Mouse (Mus musculus): ENCODE measurements around the gene Myh15. TPM values are rescaled to one million over a fixed set of nuclear protein-coding genes. Genes with fewer than 3 reads are reported as not detected.

Myh15 gene
- polyA plus RNA-seq (2016; fragmentation: Nextera tagmentation; extraction: Ambion mirVana): not detected in 2 replicates

- Histone ChIP-seq H3K27me3 (ENCODE audit: poor library complexity, severe bottlenecking) (no peaks in the 10 kb centered on the region), H3K4me1 (peaks cover 6% of the 10 kb centered on the region), H3K9me3 (no peaks in the 10 kb centered on the region), H3K27ac (no peak within 1 kb of the TSS), H3K4me3 (no peak within 1 kb of the TSS), H3K36me3 (replicated peaks) (no peaks in the 10 kb centered on the region)
- 92% methylated on average over 1 of the region's 1 CpGs for WGBS
- no peak for DNase-seq (ENCODE audit: extremely low spot score, low spot score)
These were observed at the start of gene Myh15 for GRCm38 (mm10) chr16:49057186-49057585. Gene Myh15 (plus strand): TSS chr16:49057486.

GRCm38 (mm10) chr16:49016620-49017332 is 40.5 kb upstream of the Myh15 start:
- Histone ChIP-seq H3K36me3 (replicated peaks) (peaks cover 87% of the 10 kb centered on the region), H3K4me1 (no peaks in the 10 kb centered on the region), H3K27me3 (ENCODE audit: poor library complexity, severe bottlenecking) (no peaks in the 10 kb centered on the region), H3K27ac (no peak overlapping the region), H3K9me3 (no peaks in the 10 kb centered on the region), H3K4me3 (no peak overlapping the region)
- no peak for DNase-seq (ENCODE audit: extremely low spot score, low spot score)
- WGBS: 67% methylated on average over 5 of the region's 5 CpGs

- H3K9me3 ChIP-seq: no peaks in the 10 kb centered on the region
- no peaks in the 10 kb centered on the region for H3K36me3 ChIP-seq (replicated peaks)
- DNase-seq (ENCODE audit: extremely low spot score, low spot score): no peak
These were observed 21.4 kb upstream of the Myh15 start for GRCm38 (mm10) chr16:49035852-49036251.

DNA sequence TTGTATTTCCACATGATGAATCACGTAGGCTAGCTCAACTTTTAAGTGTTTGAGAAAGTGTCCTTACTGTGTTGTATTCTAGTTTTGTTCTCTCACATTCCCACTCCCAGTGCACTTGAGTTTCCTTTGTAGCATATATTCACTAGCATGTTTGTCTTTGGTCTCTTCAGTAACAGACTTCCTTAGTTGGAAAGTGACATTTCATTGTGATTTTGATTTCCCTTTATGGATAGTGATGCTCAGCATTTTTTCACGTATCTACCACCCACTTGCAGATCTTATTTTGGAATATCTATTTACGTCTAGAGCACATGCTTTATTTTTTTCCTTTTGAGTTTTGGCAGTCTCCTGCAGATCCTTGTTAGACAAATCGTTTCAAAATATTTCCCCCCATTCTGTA is 19.5 kb upstream of the Myh15 start:
- no peak for DNase-seq (ENCODE audit: extremely low spot score, low spot score)

More at GRCm38 (mm10) chr16:49035852-49036251, 21.4 kb upstream of the Myh15 start:
- H3K27me3 ChIP-seq (ENCODE audit: poor library complexity, severe bottlenecking): no peaks in the 10 kb centered on the region
- no peaks in the 10 kb centered on the region for H3K4me1 ChIP-seq
- WGBS: 79% methylated on average over 4 of the region's 4 CpGs
- no peak overlapping the region for H3K4me3 ChIP-seq
- H3K27ac ChIP-seq: no peak overlapping the region

GRCm38 (mm10) chr16:49040554-49041221 is 16.6 kb upstream of the Myh15 start:
- no peak overlapping the region for H3K4me3 ChIP-seq
- H3K9me3 ChIP-seq: no peaks in the 10 kb centered on the region
- no peaks in the 10 kb centered on the region for H3K27me3 ChIP-seq (ENCODE audit: poor library complexity, severe bottlenecking)
- WGBS: 91% methylated on average over 3 of the region's 3 CpGs
- H3K36me3 ChIP-seq (replicated peaks): no peaks in the 10 kb centered on the region
- H3K4me1 ChIP-seq: no peaks in the 10 kb centered on the region
- no peak overlapping the region for H3K27ac ChIP-seq
- no peak for DNase-seq (ENCODE audit: extremely low spot score, low spot score)

More for the DNA sequence above, 19.5 kb upstream of the Myh15 start:
- Histone ChIP-seq H3K27me3 (ENCODE audit: poor library complexity, severe bottlenecking) (no peaks in the 10 kb centered on the region), H3K4me1 (no peaks in the 10 kb centered on the region), H3K4me3 (no peak overlapping the region), H3K9me3 (no peaks in the 10 kb centered on the region), H3K36me3 (replicated peaks) (no peaks in the 10 kb centered on the region), H3K27ac (no peak overlapping the region)
- WGBS: 89% methylated on average over 4 of the region's 4 CpGs

DNA sequence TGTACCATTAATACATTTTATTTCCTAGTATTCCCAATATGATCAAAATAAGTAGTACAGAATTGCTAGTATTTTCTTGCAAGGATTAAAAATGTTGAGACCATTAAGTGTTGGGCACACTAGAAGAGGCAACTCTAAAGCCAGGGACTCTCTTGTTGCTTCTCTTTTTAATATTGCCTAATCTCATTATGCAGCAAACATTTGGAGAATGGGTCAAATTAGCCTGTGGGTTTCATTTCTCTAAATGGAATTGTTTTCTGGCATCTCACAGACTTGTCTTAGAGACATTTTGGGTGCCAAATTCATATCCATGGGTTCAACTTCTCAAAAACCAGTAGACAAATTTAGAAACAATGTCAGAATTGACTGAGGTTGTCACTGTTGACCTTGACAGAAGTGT is 8.1 kb upstream of the Myh15 start:
- H3K4me1 ChIP-seq: no peaks in the 10 kb centered on the region
- H3K4me3 ChIP-seq: no peak overlapping the region
- no peak for DNase-seq (ENCODE audit: extremely low spot score, low spot score)
- no peaks in the 10 kb centered on the region for H3K27me3 ChIP-seq (ENCODE audit: poor library complexity, severe bottlenecking)
- no peaks in the 10 kb centered on the region for H3K36me3 ChIP-seq (replicated peaks)
- H3K27ac ChIP-seq: no peak overlapping the region
- no peaks in the 10 kb centered on the region for H3K9me3 ChIP-seq

- H3K27ac ChIP-seq: no peak overlapping the region
- H3K4me1 ChIP-seq: peaks cover 4% of the 10 kb centered on the region; the same call in 1 of the 2 replicates
- DNase-seq (ENCODE audit: extremely low spot score, low spot score): no peak
- H3K36me3 ChIP-seq (replicated peaks): no peaks in the 10 kb centered on the region
- H3K27me3 ChIP-seq (ENCODE audit: poor library complexity, severe bottlenecking): no peaks in the 10 kb centered on the region
- H3K4me3 ChIP-seq: no peak overlapping the region
- 85% methylated on average over 5 of the region's 5 CpGs for WGBS
- no peaks in the 10 kb centered on the region for H3K9me3 ChIP-seq
These were observed 12.1 kb downstream of the Myh15 start for GRCm38 (mm10) chr16:49069256-49069963.

DNA sequence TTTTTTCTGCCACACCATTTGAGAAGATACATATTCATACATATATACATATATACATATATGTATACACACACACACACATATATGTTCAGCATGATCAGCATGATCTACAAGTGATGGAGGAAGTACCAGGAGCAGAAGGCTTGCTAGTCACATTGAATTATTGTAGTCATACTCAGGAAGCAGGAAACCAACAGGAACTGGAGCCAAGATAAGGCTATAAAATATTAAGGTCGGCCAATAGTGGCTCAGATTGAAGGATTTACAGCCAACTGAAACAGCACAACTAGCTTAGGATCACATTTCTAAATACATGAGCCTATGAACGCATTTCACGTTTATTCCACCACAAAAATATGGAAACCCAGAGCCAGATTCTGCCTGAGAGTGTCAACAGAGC is 14.0 kb downstream of the Myh15 start:
- no peak for DNase-seq (ENCODE audit: extremely low spot score, low spot score)
- H3K9me3 ChIP-seq: no peaks in the 10 kb centered on the region
- H3K4me3 ChIP-seq: no peak overlapping the region
- peaks cover 4% of the 10 kb centered on the region; the same call in 1 of the 2 replicates for H3K4me1 ChIP-seq
- WGBS: 92% methylated on average over 3 of the region's 3 CpGs
- no peaks in the 10 kb centered on the region for H3K27me3 ChIP-seq (ENCODE audit: poor library complexity, severe bottlenecking)
- H3K36me3 ChIP-seq (replicated peaks): no peaks in the 10 kb centered on the region
- no peak overlapping the region for H3K27ac ChIP-seq

DNA sequence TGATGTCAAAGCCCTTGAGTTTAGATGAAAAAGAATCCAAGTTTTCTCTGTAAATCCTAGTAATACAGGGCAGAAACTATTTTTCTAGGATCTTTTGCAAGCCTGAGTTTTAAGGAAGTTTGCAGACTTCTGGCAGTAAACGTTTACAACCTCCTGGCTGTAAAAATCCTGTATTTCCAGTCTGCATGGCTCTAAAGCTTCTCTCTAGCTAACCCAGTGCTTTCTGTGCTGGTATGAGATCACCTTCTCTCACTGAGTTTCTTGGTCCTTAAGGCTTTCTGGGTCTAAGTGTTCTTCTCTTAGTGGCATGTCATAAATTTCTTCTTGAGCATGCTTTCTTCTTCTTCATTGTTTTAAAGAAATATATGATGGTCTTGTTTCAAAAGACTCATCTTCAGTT is 70.7 kb downstream of the Myh15 start:
- WGBS: 74% methylated on average over 1 of the region's 1 CpGs
- Histone ChIP-seq H3K9me3 (no peaks in the 10 kb centered on the region), H3K27ac (no peak overlapping the region), H3K27me3 (ENCODE audit: poor library complexity, severe bottlenecking) (no peaks in the 10 kb centered on the region), H3K36me3 (replicated peaks) (no peaks in the 10 kb centered on the region), H3K4me1 (no peaks in the 10 kb centered on the region), H3K4me3 (no peak overlapping the region)
- DNase-seq (ENCODE audit: extremely low spot score, low spot score): no peak

DNA sequence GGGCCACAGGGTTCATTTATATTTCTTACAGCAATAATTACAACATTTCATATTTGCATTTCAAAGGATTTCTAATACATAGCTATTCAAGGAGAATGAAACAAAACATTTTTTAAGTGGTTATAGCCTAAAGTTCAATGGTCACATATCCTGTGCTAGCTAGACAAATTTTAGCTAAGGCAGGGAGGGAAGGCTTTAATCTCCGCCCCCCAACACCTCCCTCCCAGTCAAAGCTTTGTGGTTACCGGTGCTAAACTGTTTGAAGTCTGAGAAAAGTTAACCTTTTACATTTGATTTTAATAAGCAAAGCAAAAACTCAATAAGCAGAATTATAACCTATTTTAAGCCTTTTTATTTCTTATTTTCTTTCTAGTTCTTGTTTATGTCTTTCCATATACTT is 98.9 kb downstream of the Myh15 start:
- no peak overlapping the region for H3K27ac ChIP-seq
- no peaks in the 10 kb centered on the region for H3K9me3 ChIP-seq
- no peaks in the 10 kb centered on the region for H3K36me3 ChIP-seq (replicated peaks)
- DNase-seq (ENCODE audit: extremely low spot score, low spot score): no peak
- no peaks in the 10 kb centered on the region for H3K27me3 ChIP-seq (ENCODE audit: poor library complexity, severe bottlenecking)
- no peaks in the 10 kb centered on the region for H3K4me1 ChIP-seq
- WGBS: 83% methylated on average over 2 of the region's 2 CpGs
- H3K4me3 ChIP-seq: no peak overlapping the region

DNA sequence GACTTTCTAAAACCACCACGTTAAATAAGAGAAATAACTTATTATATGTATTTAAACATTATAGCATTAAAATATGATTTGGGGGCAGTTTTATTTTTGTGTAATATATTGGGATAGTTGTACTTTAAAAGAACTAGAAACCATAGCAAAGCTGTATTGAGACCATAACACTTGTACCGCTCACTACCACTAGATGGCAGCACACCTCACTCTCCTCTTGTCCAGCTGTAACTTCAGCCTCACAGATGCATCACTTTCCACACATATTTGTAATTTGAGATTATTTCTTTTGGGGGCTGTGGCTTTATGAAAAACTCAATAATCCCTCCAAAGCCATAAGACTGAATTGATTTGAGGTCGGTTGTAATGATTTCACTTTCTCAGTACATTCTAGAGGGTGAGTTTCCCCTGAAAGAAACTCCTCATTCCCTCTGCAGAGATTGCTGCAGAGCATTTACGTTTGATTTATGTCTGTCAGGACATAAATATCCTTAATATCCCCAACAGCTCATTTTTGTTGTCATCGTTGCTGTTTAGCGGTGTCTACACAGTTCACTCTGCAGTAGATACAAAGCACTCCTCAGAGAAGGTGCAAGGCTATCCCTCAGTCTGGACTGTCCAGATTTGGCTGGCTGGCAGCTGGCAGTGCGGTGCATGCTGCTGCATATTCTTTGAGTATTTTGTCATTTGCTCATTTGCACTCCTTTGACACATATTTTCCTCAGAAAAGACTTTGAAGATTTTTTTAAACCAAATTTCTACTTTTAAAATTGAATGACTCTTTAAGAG is 107.3 kb downstream of the Myh15 start:
- Histone ChIP-seq H3K36me3 (replicated peaks) (no peaks in the 10 kb centered on the region), H3K27ac (no peak overlapping the region), H3K4me3 (no peak overlapping the region), H3K4me1 (no peaks in the 10 kb centered on the region), H3K27me3 (ENCODE audit: poor library complexity, severe bottlenecking) (no peaks in the 10 kb centered on the region), H3K9me3 (no peaks in the 10 kb centered on the region)
- WGBS: 44% methylated on average over 7 of the region's 7 CpGs
- DNase-seq (ENCODE audit: extremely low spot score, low spot score): peak; percentile 49

DNA sequence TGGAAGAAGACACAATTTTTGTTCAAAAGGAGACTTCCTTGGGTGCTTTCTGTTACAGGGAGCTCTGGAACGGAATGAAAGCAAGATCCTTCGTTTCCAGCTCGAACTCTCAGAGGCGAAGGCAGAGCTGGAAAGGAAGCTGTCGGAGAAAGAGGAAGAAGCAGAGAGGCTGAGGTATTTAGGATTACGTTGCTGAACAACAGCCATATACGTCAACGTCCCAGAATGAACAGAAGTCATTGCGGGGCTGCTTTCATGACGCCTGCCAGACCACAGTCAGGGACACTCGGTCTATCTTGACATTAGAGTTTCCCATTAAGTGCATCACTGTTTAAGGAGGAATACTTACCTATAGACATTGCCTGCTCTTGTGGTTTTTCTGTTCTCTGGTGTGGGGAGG is 108.4 kb downstream of the Myh15 start:
- 91% methylated on average over 11 of the region's 11 CpGs for WGBS
- Histone ChIP-seq H3K4me1 (no peaks in the 10 kb centered on the region), H3K27ac (no peak overlapping the region), H3K27me3 (ENCODE audit: poor library complexity, severe bottlenecking) (no peaks in the 10 kb centered on the region), H3K4me3 (no peak overlapping the region), H3K9me3 (no peaks in the 10 kb centered on the region), H3K36me3 (replicated peaks) (no peaks in the 10 kb centered on the region)
- no peak for DNase-seq (ENCODE audit: extremely low spot score, low spot score)

Data from forebrain, embryonic 10.5 days (tissue).